Mouse (Mus musculus): ENCODE data around the gene Heatr5b. TPM values are rescaled to one million over a fixed set of nuclear protein-coding genes. Genes with fewer than 3 reads are reported as not detected.

Heatr5b gene
- total and polyA plus RNA-seq, 2 experiments from 2014 or later, result 11.5 to 52.0 TPM

DNA sequence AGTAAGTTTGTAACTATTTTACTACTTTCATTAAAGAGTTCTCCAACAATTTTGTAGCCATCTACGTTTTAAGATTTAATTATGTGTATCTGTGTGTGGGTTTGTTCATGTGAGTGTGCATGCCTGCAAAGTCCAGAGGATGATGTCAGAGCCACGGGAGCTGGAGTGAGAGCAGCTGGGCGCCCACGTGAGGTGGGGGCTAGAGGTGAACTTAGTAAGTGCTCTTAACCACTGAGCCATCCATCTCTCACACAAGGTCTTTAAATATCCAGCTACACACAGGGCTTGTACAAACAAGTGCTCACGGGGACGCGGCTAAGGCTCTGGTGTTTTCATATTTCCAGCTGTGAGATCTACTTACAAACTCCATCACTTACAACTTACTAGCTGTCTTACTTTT lies 69.1 kb downstream of the Heatr5b start:
- no peaks in the 10 kb centered on the region for H3K9me3 ChIP-seq (ENCODE audit: low read length)
- no peaks in the 10 kb centered on the region for H3K27me3 ChIP-seq (ENCODE audit: insufficient read depth, low read length)
- H3K27ac ChIP-seq (ENCODE audit: low read depth, low read length), result no peak overlapping the region
- no peaks in the 10 kb centered on the region for H3K4me1 ChIP-seq (ENCODE audit: insufficient read depth, low read length)
- 84% methylated on average over 7 of the region's 7 CpGs for WGBS
- no peak for TF ChIP-seq CTCF (IDR thresholded peaks at IDR 0.05)
- ATAC-seq (ENCODE audit: low FRiP score) (no peak), DNase-seq (ENCODE audit: low spot score) (no peak)
- no peak overlapping the region for H3K4me3 ChIP-seq (ENCODE audit: low read depth, low read length)
- peaks cover 42% of the 10 kb centered on the region for H3K36me3 ChIP-seq (ENCODE audit: insufficient read depth, low read length)
- H3K4me2 ChIP-seq (ENCODE audit: low read depth, low read length, poor library complexity, severe bottlenecking), result no peak overlapping the region
- no peak overlapping the region for H3K9ac ChIP-seq (replicated peaks; ENCODE audit: low read length, poor library complexity, severe bottlenecking)

DNA sequence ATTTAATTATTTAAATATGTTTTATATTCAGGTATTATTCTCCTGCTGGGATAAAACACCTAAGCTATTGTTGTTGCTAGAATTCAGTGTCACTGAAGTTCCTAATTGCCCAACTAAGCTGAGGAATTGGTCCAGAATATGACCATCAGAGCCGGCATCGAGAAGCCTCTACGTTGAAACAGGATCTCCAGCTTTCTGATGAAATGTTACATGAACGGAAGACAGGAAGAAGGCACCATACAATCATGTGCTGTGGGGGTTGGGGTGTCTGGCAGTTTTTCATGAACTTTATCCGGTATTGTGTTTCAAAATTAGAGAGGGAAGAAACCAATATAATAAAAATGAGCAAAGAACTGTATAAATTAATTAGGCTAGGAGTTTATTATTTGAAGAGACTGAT lies 71.9 kb downstream of the Heatr5b start:
- no peak for ATAC-seq (ENCODE audit: low FRiP score)
- no peak overlapping the region for H3K4me2 ChIP-seq (ENCODE audit: low read depth, low read length, poor library complexity, severe bottlenecking)
- no peaks in the 10 kb centered on the region for H3K4me1 ChIP-seq (ENCODE audit: insufficient read depth, low read length)
- no peak for DNase-seq (ENCODE audit: low spot score)
- H3K9me3 ChIP-seq (ENCODE audit: low read length), result no peaks in the 10 kb centered on the region
- 96% methylated on average over 5 of the region's 5 CpGs for WGBS
- no peaks in the 10 kb centered on the region for H3K27me3 ChIP-seq (ENCODE audit: insufficient read depth, low read length)
- no peak overlapping the region for H3K27ac ChIP-seq (ENCODE audit: low read depth, low read length)
- peaks cover 34% of the 10 kb centered on the region for H3K36me3 ChIP-seq (ENCODE audit: insufficient read depth, low read length)
- TF ChIP-seq CTCF (IDR thresholded peaks at IDR 0.05), result no peak
- H3K9ac ChIP-seq (replicated peaks; ENCODE audit: low read length, poor library complexity, severe bottlenecking), result no peak overlapping the region
- H3K4me3 ChIP-seq (ENCODE audit: low read depth, low read length), result no peak overlapping the region

DNA sequence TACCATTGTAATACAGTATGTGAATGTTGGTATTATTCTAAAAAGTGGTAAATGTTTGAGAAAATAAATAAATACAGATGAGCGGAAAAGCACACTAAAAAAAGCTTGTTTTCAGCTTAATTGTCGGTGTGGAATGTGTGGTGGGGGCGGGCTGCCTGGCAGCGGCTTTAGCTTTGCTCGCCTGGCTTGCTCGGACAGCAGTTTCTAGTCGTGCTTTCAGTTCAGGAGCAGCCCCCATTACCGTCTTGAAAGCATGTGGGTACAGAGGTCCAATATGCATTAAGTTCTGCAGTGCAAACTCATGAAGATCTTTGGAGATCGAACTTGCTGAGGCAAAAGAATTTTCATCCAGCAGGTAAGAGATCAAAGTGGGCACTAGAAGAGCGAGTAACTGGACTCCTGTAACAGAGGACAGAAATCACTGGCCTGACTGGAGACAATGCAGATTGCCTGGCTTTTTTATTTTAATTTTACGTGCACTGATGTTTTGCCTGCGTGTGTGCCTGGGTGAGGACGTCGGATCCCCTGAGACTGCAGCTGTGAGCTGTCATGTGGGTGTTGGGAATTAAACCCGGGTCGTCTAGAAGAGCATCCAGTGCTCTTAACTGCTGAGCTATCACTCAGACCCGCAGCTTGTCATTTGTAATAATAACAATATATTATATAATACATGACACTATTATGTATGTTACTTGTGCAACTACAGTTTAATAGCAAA lies 82.1 kb downstream of the Heatr5b start:
- no peak for DNase-seq (ENCODE audit: low spot score)
- no peaks in the 10 kb centered on the region for H3K27me3 ChIP-seq (ENCODE audit: insufficient read depth, low read length)
- H3K4me2 ChIP-seq (ENCODE audit: low read depth, low read length, poor library complexity, severe bottlenecking), result no peak overlapping the region
- no peak for TF ChIP-seq CTCF (IDR thresholded peaks at IDR 0.05)
- H3K27ac ChIP-seq (ENCODE audit: low read depth, low read length), result no peak overlapping the region
- no peaks in the 10 kb centered on the region for H3K4me1 ChIP-seq (ENCODE audit: insufficient read depth, low read length)
- no peak overlapping the region for H3K4me3 ChIP-seq (ENCODE audit: low read depth, low read length)
- peaks cover 26% of the 10 kb centered on the region for H3K36me3 ChIP-seq (ENCODE audit: insufficient read depth, low read length)
- no peak for ATAC-seq (ENCODE audit: low FRiP score)
- WGBS, result 61% methylated on average over 17 of the region's 17 CpGs
- H3K9me3 ChIP-seq (ENCODE audit: low read length), result no peaks in the 10 kb centered on the region
- H3K9ac ChIP-seq (replicated peaks; ENCODE audit: low read length, poor library complexity, severe bottlenecking), result no peak overlapping the region

DNA sequence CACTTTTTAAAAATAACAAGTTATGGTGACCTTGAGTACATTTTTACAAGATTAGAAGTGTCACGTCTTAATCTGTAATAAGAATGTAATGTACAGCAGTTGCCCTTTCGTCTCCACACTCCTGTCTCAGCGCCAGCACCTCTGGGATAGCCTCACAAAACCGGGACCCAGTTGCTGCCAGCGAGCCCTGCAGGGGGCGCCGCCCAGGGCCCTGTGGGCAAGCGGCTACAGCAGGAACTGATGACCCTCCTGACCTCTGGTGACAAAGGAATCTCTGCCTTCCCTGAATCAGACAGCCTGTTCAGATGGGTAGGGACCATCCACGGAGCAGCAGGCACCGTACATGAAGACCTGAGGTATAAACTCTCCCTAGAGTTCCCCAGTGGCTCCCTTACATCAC lies 83.1 kb downstream of the Heatr5b start:
- Histone ChIP-seq H3K4me1 (ENCODE audit: insufficient read depth, low read length) (no peaks in the 10 kb centered on the region), H3K4me2 (ENCODE audit: low read depth, low read length, poor library complexity, severe bottlenecking) (no peak overlapping the region), H3K36me3 (ENCODE audit: insufficient read depth, low read length) (peaks cover 26% of the 10 kb centered on the region), H3K9me3 (ENCODE audit: low read length) (no peaks in the 10 kb centered on the region), H3K27ac (ENCODE audit: low read depth, low read length) (no peak overlapping the region), H3K27me3 (ENCODE audit: insufficient read depth, low read length) (no peaks in the 10 kb centered on the region), H3K4me3 (ENCODE audit: low read depth, low read length) (no peak overlapping the region), H3K9ac (replicated peaks; ENCODE audit: low read length, poor library complexity, severe bottlenecking) (no peak overlapping the region)
- 48% methylated on average over 10 of the region's 10 CpGs for WGBS
- no peak for ATAC-seq (ENCODE audit: low FRiP score)
- TF ChIP-seq CTCF (IDR thresholded peaks at IDR 0.05), result no peak
- no peak for DNase-seq (ENCODE audit: low spot score)

DNA sequence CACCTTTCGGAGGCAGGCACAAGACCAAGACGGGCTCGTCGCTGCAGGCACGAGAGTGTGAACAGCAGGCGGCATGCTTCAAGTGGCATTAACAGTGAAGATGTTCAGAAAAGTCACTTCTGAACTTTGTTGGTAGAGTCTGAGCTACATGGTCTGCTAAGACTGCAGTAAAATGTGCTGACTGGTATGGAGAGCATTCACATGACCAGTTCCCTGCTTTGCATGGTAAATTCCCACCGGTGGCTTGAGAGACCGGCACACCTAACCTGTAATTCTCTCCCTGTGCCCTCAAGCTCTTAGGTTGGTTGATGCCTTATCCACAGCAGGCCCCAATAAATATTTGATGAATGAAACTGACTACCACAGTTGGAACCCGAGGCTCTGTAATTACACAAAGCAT lies 86.7 kb downstream of the Heatr5b start:
- H3K36me3 ChIP-seq (ENCODE audit: insufficient read depth, low read length), result peaks cover 8% of the 10 kb centered on the region; the same call in 1 of the 2 replicates
- DNase-seq (ENCODE audit: low spot score), result no peak

DNA sequence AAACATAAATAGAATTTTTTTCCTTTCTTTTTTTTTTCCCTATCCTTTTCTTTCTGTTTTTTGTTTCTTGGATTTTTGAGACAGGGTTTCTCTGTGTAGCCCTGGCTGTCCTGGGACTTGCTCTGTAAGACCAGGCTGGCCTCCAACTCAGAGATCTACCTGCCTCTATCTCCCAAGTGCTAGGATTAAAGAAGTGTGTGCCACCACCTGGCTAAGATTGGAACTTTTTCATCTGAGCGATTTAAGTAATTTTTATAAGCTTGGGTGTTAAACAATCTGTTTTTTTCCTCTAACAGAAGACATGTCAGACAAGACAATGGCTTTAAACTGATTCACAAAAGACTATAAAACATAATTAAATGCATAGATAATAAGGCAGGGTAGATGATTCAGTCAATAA lies 96.7 kb downstream of the Heatr5b start:
- Histone ChIP-seq H3K4me1 (ENCODE audit: insufficient read depth, low read length) (peaks cover 8% of the 10 kb centered on the region; the same call in 1 of the 2 replicates), H3K4me2 (ENCODE audit: low read depth, low read length, poor library complexity, severe bottlenecking) (no peak overlapping the region), H3K9me3 (ENCODE audit: low read length) (no peaks in the 10 kb centered on the region), H3K36me3 (ENCODE audit: insufficient read depth, low read length) (no peaks in the 10 kb centered on the region), H3K4me3 (ENCODE audit: low read depth, low read length) (no peak overlapping the region), H3K9ac (replicated peaks; ENCODE audit: low read length, poor library complexity, severe bottlenecking) (no peak overlapping the region), H3K27me3 (ENCODE audit: insufficient read depth, low read length) (no peaks in the 10 kb centered on the region), H3K27ac (ENCODE audit: low read depth, low read length) (no peak overlapping the region)
- no peak for ATAC-seq (ENCODE audit: low FRiP score)
- DNase-seq (ENCODE audit: low spot score), result peak; percentile 12
- WGBS, result 47% methylated on average over 1 of the region's 1 CpGs
- TF ChIP-seq CTCF (IDR thresholded peaks at IDR 0.05), result peak; percentile 58

More for the DNA sequence above, 86.7 kb downstream of the Heatr5b start:
- no peak overlapping the region for H3K4me2 ChIP-seq (ENCODE audit: low read depth, low read length, poor library complexity, severe bottlenecking)
- no peaks in the 10 kb centered on the region for H3K4me1 ChIP-seq (ENCODE audit: insufficient read depth, low read length)
- H3K4me3 ChIP-seq (ENCODE audit: low read depth, low read length), result no peak overlapping the region
- H3K27me3 ChIP-seq (ENCODE audit: insufficient read depth, low read length), result no peaks in the 10 kb centered on the region
- TF ChIP-seq CTCF (IDR thresholded peaks at IDR 0.05), result no peak
- no peak overlapping the region for H3K27ac ChIP-seq (ENCODE audit: low read depth, low read length)
- no peak for ATAC-seq (ENCODE audit: low FRiP score)
- 85% methylated on average over 9 of the region's 9 CpGs for WGBS
- H3K9me3 ChIP-seq (ENCODE audit: low read length), result no peaks in the 10 kb centered on the region
- H3K9ac ChIP-seq (replicated peaks; ENCODE audit: low read length, poor library complexity, severe bottlenecking), result no peak overlapping the region

All from midbrain, postnatal 0 days (tissue).